Mouse (Mus musculus) natural killer cell, adult 2 months (primary cell): ENCODE measurements around the gene Myo1d.
A peak's percentile ranks its signal among the peaks of the same experiment; 100 is the strongest.

Experiments
- DNase-seq, 2 experiments: peaks; one replicate each; pipeline ENCODE4 v3.0.0; 2022; ENCODE audit warnings: low spot score in 2 of 2

Gene Myo1d

DNA sequence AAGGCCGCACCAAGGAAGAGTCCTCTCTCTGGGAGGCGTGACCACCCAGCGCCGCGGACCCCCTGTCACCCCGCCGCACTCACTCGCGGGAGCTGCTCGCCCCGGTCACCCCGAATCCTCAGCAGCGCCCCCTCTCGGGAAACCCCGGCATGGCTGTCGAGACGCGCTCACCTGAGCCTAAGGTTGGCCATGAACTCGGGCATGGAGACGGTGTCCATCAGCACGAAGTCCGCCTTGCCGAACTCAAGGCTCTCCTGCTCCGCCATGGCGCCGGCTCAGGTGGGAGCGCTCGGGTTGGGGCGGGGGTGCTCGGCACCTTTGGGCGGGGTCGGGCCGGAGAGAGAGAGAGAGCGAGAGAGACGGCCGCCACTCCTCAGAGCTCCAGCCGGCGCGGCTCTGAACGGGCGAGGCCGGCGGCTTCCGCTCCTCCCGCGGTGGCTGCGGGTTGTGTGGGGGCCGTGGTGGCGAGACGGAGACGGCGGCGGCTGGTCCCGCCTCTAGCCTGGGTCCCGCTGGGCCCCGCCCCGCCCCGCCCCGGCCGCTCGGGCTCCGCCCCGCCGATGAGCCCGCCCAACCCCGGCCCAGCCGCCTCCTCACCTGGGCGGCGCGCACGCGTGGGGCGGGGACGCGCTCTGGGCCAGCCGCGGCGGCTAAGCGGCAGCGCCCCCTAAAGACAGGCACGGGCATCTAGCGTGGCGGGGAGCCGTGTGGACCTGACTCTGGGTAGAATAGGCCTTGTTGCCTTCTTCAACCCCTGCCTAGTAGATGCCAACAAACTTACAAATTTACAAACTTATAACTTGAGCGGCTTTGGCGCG is at the start of gene Myo1d:
Gene Myo1d (minus strand): TSS at position 499 of the 818 bp plus-strand sequence.
- DNase-seq = peak; percentile 71 to 85

DNA sequence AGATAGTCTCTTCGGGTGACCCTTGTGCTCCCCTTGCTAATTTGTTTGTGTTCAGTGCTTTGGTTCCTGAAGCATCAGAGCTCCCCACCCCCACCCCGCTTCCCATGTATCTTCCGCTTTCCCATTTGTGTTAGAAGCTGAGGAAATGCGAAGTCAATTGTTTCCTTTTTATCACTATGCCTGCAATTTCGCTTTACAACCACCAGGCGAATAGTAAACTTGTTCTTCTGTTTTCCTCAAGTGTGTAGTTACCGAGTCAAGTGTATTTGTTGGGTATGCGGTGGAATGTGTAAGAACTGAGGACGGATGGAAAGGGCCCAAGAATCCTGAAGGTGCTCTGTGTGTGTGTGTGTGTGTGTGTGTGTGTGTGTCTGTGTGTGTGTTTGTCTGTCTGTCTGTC is 42.0 kb upstream of the Myo1d start:
- no peak for DNase-seq

DNA sequence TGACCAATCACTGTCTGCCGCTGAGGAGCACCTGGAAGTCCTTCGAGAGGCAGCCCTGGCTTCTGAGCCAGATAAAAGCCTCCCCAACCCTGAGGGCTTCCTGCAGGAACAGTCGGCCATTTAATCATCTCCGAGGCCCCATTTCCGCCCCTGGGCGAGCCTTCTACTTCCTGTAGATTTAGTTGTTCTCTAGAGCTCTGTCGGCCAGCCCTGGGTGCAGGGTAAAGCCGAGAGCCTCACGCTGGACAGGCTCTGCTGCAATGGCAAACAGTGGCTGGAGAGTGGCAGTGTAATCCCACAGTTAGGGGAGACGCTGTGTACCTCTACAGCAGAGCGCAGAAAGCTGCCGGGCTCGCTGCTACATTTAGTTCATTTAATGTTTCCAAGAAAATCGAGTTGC is 41.5 kb upstream of the Myo1d start:
- no peak for DNase-seq

DNA sequence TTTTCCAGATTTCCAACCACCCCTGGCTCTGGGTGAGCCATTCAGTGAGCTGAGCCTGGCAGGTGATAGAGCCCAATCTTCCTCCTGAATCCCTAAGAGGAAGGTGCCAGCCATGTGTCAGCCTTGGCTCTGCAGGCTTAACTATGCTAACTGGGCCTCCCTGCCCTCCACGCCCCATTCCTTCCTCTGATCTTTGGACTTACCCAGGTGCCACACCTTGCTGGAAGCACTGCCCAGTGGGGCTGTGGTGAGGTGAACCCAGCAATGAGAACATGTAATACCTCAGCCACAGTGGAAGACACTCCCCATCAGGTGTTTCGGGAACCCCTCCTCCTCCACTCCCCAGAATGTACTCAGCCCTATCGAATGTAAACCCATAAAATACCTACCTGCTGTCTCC is 40.3 kb upstream of the Myo1d start:
- no peak for DNase-seq

DNA sequence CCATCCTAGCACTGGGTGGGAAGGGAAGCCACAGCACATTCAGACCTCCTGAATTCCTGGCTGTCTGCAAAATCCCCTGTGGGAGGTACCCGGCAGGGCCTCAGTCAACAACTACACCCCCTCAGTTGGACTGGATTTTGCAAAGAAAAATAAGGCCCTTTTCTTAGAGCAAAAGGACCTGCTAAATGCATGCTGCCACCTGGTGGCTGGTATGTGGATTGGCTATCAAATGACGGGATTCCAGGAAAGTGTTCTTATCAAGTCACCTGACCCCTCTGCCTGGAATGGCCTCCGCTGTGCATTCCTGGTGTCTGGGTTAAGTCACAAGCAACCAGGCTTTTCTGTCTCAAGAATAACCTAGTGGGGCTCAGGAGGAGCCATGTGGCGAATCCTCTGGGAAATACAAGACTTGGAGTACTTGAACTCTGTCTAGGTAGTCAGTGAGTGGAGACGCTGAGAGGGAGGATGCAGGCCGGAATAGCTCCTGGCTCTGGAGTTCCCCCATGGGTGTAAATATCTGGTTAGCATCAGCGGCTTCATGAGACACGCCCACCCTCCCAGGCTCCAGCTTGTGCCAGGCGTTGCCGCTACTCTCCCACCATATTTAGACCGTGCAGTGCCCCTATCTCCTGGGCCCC is 38.4 kb upstream of the Myo1d start:
- DNase-seq = peak; percentile 7 to 32

DNA sequence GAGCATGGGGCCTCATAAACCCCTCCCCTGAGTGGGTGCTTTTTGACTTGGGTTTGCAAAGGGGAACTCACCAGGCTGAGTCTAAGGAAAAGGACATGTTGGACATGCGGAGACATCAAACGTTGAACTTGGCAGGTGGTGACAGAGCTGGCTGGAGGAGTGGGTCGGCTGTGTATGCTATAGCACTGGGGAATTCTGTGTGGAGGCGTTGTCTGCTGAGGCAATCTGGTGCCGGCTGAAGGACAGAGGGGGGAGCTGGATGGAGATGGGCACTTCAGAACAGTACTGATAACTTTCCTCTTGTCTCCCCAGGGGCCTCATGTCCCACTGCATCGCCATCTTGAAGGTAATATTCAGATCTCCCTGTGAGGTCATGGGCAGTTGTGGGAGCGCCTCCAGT is 35.5 kb upstream of the Myo1d start:
- no peak for DNase-seq

DNA sequence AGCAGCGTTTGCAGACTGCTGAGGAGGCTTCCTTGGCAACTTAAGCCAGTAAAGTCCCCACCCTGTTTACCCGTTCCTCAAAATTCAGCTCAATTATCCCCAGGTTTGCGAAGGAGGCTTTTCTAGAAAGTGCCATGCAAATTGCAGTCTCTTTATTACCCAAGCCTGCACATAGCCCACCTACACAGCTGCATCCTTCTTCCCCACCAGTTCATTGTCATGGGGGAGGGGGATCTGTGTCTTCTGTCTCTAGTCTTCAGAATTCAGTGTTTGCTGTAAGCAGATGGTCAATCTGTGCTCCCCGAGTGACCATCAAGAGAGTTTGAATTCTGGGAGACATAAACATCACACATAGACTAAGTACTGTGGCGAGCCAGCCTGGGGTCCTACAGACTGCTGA is 31.3 kb upstream of the Myo1d start:
- DNase-seq = no peak

DNA sequence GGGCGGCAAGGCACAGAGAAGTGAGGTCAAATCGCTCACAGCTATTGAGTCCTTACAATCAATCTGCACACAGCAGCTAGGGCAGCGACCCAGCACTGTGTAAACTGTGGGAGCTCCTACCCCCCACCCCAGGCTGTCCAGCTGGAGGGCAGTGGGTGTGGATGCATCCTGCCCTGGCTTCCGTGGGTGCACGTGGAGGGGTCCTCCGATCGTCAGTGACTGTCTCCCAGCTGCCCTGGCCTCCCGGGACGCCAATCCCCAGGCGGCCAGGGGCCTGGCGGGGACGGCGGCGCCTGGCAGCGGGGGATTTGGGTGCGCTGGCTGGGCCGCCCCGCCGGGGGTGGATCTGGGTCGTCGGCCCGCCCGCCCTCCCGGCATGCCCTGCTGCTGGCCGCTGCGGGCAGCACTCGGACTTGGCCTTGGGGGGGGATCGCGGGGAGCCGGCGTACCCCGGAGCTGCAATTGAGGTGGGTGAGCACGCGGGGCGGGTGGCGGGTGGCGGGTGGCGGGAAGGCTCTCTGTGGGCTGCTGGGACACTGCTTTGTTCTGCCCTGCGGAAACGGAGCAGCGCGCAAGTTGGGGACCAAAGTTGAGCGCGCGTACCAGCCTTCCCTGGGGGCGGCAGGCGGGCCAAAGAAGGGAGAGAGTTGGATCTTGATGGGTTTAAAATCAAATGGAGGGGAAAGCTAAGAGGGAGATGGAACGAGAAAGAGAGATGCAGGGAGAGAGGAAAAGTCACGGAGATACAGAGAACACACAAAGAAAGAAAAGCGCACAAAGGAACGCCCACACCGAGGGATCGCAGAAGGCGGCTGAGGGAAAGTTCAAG is 30.4 kb upstream of the Myo1d start, which contains the start of gene Tmem98:
Gene Tmem98 (plus strand): TSS at position 183 of the 829 bp plus-strand sequence.
- no peak for DNase-seq

DNA sequence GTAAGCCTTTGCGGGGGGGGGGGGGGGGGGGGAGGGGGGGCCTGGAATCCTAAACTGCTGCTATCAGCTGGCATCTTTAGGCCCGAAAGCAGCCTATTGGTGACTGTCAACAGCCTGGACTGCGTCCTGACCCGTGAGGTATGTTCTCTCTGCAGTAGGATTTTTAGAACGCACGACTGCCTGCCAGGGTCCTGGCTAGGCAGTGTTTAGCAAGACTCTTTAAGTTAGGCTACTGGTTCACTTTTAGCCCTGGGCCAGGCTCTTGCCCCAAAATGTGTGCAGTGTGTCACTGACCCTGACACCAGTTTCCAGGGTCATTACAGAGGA is 29.8 kb upstream of the Myo1d start:
- DNase-seq = no peak

DNA sequence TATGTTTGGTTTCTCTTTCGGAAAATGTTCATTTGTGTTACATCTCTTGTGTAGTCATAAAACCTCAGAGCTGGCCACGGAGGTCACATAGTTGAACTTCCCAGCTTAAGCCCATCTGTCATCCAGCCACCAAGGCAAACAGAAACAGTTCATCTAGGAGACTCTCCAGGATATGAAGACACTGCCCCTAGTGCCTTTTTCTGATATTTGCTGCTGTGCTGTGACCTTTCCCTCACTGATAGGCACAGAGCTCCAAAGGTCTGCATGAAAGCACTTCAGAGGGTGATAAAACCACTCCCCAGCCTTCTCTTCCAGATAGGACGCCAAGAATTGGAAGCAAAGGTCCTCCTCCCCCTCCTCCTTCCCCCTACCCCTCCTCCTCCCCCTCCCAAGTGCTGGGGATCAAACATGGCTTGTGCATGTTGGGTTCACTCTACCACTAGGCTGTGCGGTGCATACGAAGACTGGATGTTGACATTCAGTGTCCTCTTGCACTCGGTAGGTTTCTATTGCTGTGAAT is 28.8 kb upstream of the Myo1d start:
- no peak for DNase-seq

DNA sequence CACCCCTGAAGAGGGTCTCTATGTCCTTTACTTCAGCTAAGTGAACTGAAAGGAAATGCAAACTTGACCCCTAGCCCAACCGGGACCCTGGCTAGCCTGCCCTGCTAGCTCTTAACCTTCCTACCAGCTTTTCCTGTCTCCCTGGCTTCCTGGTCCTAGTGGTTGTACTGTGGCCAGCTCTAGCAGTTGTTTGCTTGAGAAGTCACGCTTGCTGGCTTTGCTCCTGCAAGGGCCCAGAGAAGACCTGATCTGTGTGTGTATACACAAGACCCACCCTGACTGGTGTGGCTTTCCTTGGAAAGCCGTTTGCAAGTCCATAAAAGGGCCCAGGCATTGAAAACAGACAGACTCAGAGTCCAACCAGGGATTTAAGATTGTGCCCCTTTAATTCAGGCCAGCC is 22.9 kb upstream of the Myo1d start:
- no peak for DNase-seq

DNA sequence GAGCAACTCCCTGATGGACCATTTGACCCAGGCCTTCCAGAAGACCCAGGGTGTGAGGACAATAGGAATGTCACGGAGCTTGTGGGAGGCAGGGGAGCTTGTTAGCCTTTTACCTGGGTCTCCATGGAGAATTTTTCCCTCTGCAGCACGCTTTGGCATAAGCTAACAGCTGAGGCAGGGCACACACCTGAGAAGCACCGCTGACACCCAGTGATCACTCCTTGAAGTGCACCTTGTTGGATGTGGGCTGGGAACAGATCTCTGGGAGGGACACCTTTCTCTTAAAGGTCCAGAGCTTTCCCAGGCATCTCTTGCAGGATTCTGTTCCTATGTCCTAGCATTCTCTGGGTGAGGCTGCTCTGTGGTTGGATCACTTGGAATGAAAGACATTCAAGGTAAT is 20.2 kb upstream of the Myo1d start:
- DNase-seq = no peak

DNA sequence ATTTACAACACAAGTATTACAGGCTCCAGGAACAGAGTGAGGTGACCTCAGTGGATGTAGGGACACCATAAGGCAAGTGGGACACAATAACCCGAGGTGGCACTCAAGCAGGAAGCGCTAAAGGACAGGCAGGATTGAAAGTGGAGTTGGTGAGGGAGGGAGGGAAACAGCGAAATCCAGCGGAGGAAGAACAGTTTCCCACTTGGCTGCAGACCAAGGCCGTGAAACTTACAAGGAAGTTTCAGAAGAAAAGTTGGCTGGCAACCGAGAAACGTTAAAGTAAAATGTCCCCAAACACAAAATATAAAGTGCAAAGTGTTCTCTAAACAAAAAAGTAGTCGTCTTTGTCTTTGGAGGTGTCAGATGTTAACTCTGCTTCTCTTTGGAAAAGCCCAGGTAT is 15.6 kb upstream of the Myo1d start:
- no peak for DNase-seq

DNA sequence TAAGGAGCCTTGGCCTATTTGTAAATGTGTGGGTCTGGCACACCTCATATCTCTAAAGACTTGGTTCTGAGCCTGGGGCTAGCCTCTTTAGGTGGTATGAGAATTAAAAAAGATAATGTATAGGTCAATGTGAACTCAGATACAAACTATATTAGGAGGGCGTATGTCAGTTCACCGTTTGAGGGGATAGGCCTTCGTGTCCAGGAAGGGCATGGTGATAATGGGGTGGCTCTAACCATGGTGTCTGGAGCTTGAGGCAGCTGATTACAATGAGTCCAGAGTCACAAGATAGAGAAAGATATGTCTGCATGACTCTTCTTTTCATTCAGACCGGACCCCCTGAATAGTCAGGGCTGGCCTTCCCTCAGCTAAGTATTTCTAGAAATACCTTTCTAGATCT is 14.5 kb upstream of the Myo1d start:
- no peak for DNase-seq

DNA sequence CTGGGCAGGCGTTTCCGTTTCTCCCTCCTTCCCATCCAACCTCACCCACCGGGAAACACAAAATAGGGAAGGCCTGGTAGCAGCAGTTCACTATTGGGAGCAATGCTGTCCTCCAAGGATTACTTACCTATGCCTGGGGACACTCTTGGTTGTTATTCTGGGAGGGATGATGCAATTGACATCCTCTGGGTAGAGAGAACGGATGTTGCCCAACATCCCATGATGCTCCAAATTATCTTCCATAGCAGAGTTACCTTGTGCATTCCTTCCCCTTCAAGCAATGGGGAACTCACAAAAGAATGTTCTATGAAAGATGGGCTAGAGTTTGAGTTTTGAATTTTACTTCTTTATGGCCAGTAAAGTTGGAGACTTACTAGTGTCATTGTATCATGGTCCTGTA is 13.6 kb upstream of the Myo1d start:
- DNase-seq = no peak

DNA sequence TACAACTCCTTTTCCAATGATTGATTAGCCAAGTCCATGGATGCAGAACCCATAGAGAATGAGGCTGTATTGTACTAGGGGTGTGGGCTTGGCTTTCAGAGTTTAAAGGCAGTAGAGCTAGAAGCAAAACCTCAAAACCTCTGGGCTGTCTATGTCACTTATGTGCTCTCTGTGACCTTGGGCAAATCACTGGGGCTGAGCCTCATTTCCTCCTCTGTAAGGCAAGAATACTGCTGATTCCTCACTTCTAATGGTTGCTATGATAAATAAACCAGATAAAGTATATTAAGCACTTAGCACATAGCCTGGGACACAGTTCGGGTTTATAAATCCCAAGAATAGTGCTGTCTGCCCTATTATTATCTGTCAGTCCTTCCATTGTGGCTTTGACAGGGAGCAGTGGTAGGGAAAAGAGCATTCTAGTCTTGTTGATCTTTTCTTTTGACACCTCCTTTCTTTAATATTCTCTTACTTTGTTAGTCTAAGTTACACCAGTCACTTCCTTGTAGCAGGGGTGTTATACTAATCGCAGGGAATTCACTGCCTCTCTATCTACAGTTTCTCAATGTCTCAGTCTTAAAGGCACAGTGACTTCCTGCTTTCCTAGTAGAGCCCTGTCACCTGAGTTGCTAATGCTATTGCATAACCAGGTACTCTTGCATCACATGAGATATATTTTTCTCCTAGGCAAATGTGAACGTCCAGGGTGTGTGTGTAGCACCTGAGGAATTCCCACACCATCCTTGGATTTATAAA is 12.0 kb upstream of the Myo1d start:
- no peak for DNase-seq

DNA sequence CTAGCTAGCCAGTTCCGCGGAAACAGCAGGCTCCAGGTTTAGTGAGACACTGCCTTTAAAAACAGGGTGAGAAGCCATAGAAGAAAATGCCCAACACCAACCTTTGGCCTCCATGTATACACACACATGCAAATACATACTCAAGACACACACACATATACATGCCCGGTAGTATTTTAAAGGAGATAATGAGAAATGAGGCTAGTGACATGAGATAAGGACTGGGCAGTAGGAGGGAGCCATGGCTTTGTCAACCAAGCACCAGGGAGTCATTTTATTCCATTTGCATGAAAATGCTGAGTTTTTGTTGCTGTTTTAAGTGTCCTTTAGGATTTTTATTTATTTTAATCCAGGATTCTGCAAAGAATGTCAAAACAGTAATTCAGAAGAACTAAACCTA is 10.6 kb upstream of the Myo1d start:
- DNase-seq = no peak

DNA sequence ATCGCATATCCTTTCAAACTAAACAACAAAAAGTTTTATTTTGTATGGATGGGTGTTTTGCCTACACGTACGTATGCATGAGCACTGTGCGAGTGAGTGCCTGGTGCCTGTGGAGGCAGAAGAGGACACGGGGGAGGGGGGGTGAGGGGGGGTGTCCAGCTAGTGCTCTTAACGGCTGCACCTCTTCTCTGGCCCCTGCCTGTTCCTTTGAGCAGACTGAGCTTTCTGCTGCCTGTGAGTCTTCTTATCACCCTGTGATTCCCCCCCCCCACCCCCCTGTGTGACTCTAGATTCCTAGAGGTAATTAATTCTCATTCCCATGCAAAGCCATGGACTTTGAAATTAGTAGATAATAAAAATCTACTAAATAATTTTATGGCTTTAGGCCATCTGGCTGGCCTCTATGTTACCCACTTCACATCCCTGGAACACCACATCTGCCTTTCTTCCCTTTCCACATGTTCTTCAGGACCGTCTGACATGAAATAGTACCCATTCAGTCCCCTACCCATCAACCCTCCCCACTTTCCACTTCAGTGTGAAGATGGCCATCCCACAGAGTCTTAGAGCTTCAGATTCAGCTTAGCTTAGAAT is 9.9 kb upstream of the Myo1d start:
- no peak for DNase-seq

DNA sequence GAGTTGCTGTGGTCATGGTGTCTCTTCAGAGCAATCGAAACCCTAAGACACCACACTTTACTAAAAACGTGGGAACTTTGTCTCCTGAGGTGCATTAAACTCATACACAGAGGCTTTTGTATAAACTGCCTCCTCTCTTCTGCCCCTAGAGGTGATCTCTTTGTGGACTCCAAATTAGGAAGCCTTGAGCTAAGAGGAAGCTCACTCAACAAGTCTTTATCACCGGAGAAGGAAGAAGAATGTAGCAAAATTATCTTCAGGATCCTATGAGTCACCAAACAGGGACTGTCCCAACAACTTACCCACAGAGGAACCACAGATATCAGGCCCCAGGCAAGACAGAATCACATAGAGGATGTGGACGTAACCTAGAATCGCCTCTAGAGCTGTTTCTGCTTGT is 5.8 kb upstream of the Myo1d start:
- DNase-seq = peak; percentile 29 to 35

DNA sequence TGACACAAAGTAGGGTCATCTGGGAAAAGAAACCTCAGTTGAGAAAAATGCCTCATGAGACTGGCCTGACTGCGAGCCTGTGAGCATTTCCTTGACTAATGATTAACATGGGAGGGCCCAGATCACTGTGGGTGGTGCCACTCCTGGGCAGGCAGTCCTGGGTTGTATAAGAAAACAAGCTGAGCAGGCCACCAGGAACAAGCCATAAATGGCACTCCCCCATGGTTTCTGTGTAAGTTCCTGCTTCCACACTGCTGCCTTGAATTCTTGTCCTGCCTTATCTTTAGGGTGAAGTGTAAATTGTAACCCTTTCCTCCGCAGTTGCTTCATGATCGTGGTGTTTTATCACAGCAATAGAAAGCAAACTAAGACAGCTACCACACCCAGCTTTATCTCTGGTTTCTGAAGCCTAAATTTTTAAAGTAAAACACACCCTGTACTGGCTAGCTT is 4.5 kb upstream of the Myo1d start:
- no peak for DNase-seq

DNA sequence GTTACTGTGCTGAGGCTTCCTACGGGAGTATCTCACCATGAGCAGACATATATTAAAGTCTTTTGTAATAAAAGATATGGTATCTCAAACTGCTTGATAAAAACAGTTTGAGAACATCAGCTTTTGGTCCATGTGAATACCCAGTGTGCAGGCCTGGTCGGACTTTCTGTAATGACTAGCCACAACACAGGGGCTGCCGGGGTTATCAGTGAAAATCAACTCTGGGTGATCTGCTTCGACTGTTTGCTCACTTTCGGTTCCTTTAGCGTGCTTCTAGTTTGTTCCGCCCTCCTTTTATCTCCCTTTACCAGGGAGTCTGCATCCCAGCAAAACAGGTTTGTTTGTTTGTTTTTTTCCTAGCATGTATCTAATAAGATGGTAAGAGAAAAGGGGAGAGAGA is 3.6 kb upstream of the Myo1d start:
- DNase-seq = no peak
